Mouse (Mus musculus) megakaryocyte, embryonic 14.5 days (primary cell): ENCODE measurements around the gene Gypa.

Experiments
- FLI1 ChIP-seq: IDR thresholded peaks from 2 replicates; pipeline ENCODE4 v1.6.1; 2012; ENCODE audit warnings: low read length, inconsistent platforms, mixed read lengths
- GATA1 ChIP-seq: IDR thresholded peaks from 3 replicates; pipeline ENCODE4 v1.6.1; 2012; ENCODE audit warnings: mixed read lengths, low read length, inconsistent platforms, borderline replicate concordance

- TF ChIP-seq GATA1 (no peak), FLI1 (no peak)
Measured at GRCm38 (mm10) chr8:80554991-80555390, 61.4 kb downstream of the Gypa start.
